Mouse (Mus musculus) CH12.LX (cell line): ENCODE results near the gene Tmem117. TPM values are rescaled to one million over a fixed set of nuclear protein-coding genes. Genes with fewer than 3 reads are reported as not detected.

Experiments used
- DNase-seq: peaks from one replicate; pipeline ENCODE4 v3.0.0-alpha.2; 2013; ENCODE audit errors: extremely low read depth
- H3K27ac ChIP-seq: 2 replicates; pipeline ENCODE4 v1.5.1; 2012; ENCODE audit warnings: low read depth, mild to moderate bottlenecking, control low read depth, moderate library complexity; ENCODE audit not compliant: insufficient read depth
- H3K27me3 ChIP-seq: replicated peaks from 2 replicates; pipeline ENCODE3; 2012; ENCODE audit warnings: inconsistent platforms
- H3K36me3 ChIP-seq, 2 experiments: replicated peaks in 1 of 2; 2 replicates each; pipeline versions ENCODE3 to v1.6.1; 2012; ENCODE audit warnings: inconsistent platforms in 1 of 2, low read length in 1 of 2, mild to moderate bottlenecking in 1 of 2, mixed read lengths in 1 of 2, moderate library complexity in 1 of 2; ENCODE audit not compliant: control insufficient read depth in 1 of 2, insufficient read depth in 1 of 2
- H3K4me1 ChIP-seq, 2 experiments: 2 replicates each; pipeline ENCODE4 v1.6.1; 2012; ENCODE audit warnings: inconsistent platforms in 1 of 2, moderate library complexity in 1 of 2; ENCODE audit not compliant: insufficient read depth in 2 of 2, control insufficient read depth in 1 of 2
- H3K4me2 ChIP-seq: 2 replicates; pipeline ENCODE4 v1.6.1; 2012; ENCODE audit warnings: low read depth, mild to moderate bottlenecking, control low read depth; ENCODE audit not compliant: poor library complexity, insufficient read depth, severe bottlenecking
- H3K4me3 ChIP-seq, 3 experiments: fragments of 150-350 bp in 1 of 3; sonication (generic) in 1 of 3; replicated peaks in 1 of 3; 2 replicates each; pipeline versions ENCODE3 to v1.5.1; 2011 to 2012; ENCODE audit warnings: low read depth in 2 of 3, low read length in 2 of 3, mild to moderate bottlenecking in 2 of 3, moderate library complexity in 2 of 3, control low read depth in 1 of 3, improper control_type of control experiment in 1 of 3, inconsistent platforms in 1 of 3, mixed read lengths in 1 of 3; ENCODE audit not compliant: poor library complexity in 1 of 3
- H3K79me2 ChIP-seq: replicated peaks from 2 replicates; pipeline ENCODE4 v1.6.1; 2012; ENCODE audit warnings: mild to moderate bottlenecking, moderate library complexity; ENCODE audit not compliant: control insufficient read depth, poor library complexity, insufficient read depth, severe bottlenecking; ENCODE audit errors: extremely low read depth
- H3K9ac ChIP-seq: 2 replicates; pipeline ENCODE4 v1.6.1; 2012; ENCODE audit warnings: low read depth, mild to moderate bottlenecking, control low read depth, moderate library complexity; ENCODE audit not compliant: insufficient read depth
- H3K9me3 ChIP-seq: replicated peaks from 2 replicates; pipeline ENCODE3; 2012; ENCODE audit warnings: low read length, inconsistent platforms, mixed read lengths
- BHLHE40 ChIP-seq: IDR thresholded peaks from 2 replicates; pipeline ENCODE4 v1.6.1; 2011; ENCODE audit warnings: mild to moderate bottlenecking, low read depth, low read length, improper control_type of control experiment
- CHD2 ChIP-seq: IDR thresholded peaks from 2 replicates; pipeline ENCODE4 v1.6.1; 2011; ENCODE audit warnings: low read length, improper control_type of control experiment
- EP300 ChIP-seq: IDR thresholded peaks from 2 replicates; pipeline ENCODE4 v1.6.1; 2011; ENCODE audit warnings: low read length, improper control_type of control experiment
- ETS1 ChIP-seq: conservative IDR thresholded peaks from 2 replicates; pipeline ENCODE4 v1.6.1; 2012; ENCODE audit warnings: low read depth, mild to moderate bottlenecking, inconsistent platforms, low read length, improper control_type of control experiment, moderate library complexity
- GABPA ChIP-seq: IDR thresholded peaks from 2 replicates; pipeline ENCODE4 v1.6.1; 2012; ENCODE audit warnings: low read depth, low read length, improper control_type of control experiment, inconsistent platforms; ENCODE audit not compliant: insufficient replicate concordance
- HCFC1 ChIP-seq: IDR thresholded peaks from 2 replicates; pipeline ENCODE4 v1.6.1; 2012; ENCODE audit warnings: low read depth, mild to moderate bottlenecking, inconsistent platforms, low read length, improper control_type of control experiment
- JUN ChIP-seq: IDR thresholded peaks from 2 replicates; pipeline ENCODE4 v1.6.1; 2011; ENCODE audit warnings: low read depth, mild to moderate bottlenecking, low read length, improper control_type of control experiment, moderate library complexity; ENCODE audit not compliant: insufficient read depth
- JUND ChIP-seq: conservative IDR thresholded peaks from 2 replicates; pipeline ENCODE4 v1.6.1; 2011; ENCODE audit warnings: low read depth, low read length, improper control_type of control experiment
- KAT2A ChIP-seq: IDR thresholded peaks from 2 replicates; pipeline ENCODE4 v1.6.1; 2012; ENCODE audit warnings: low read length, improper control_type of control experiment, inconsistent platforms; ENCODE audit not compliant: insufficient replicate concordance
- MAZ ChIP-seq: IDR thresholded peaks from 2 replicates; pipeline ENCODE4 v1.6.1; 2012; ENCODE audit warnings: low read depth, mild to moderate bottlenecking, inconsistent platforms, low read length, improper control_type of control experiment, moderate library complexity
- NELFE ChIP-seq: IDR thresholded peaks from 2 replicates; pipeline ENCODE4 v1.6.1; 2011; ENCODE audit warnings: low read depth, low read length, improper control_type of control experiment
- NRF1 ChIP-seq: IDR thresholded peaks from 2 replicates; pipeline ENCODE4 v1.6.1; 2014; ENCODE audit warnings: low read depth, mild to moderate bottlenecking, inconsistent platforms, low read length, improper control_type of control experiment, moderate library complexity
- PAX5 ChIP-seq: IDR thresholded peaks from 2 replicates; pipeline ENCODE4 v1.6.1; 2012; ENCODE audit warnings: low read length, inconsistent platforms, mixed read lengths
- POLR2A ChIP-seq: IDR thresholded peaks from 2 replicates; pipeline ENCODE4 v1.6.1; 2011; ENCODE audit warnings: low read depth, mild to moderate bottlenecking, improper control_type of control experiment, low read length
- POLR2AphosphoS2 ChIP-seq: IDR thresholded peaks from 2 replicates; pipeline ENCODE4 v1.6.1; 2011; ENCODE audit warnings: low read depth, low read length, improper control_type of control experiment
- RAD21 ChIP-seq: IDR thresholded peaks from 2 replicates; pipeline ENCODE4 v1.6.1; 2011; ENCODE audit warnings: low read depth, mild to moderate bottlenecking, low read length, improper control_type of control experiment, moderate library complexity
- SIN3A ChIP-seq: IDR thresholded peaks from 2 replicates; pipeline ENCODE4 v1.6.1; 2012; ENCODE audit warnings: low read length, improper control_type of control experiment, inconsistent platforms
- SMC3 ChIP-seq: IDR thresholded peaks from 2 replicates; pipeline ENCODE4 v1.6.1; 2011; ENCODE audit warnings: low read depth, low read length, improper control_type of control experiment
- TCF12 ChIP-seq: IDR thresholded peaks from 2 replicates; pipeline ENCODE4 v1.6.1; 2014; ENCODE audit warnings: low read depth, mild to moderate bottlenecking, inconsistent platforms, low read length, improper control_type of control experiment
- UBTF ChIP-seq: IDR thresholded peaks from 2 replicates; pipeline ENCODE4 v1.6.1; 2012; ENCODE audit warnings: low read depth, mild to moderate bottlenecking, inconsistent platforms, low read length, improper control_type of control experiment, moderate library complexity
- USF1 ChIP-seq: IDR thresholded peaks from 2 replicates; pipeline ENCODE4 v1.6.1; 2014; ENCODE audit warnings: low read depth, mild to moderate bottlenecking, inconsistent platforms, low read length, improper control_type of control experiment
- USF2 ChIP-seq: conservative IDR thresholded peaks from 2 replicates; pipeline ENCODE4 v1.6.1; 2011; ENCODE audit warnings: low read depth, low read length, improper control_type of control experiment
- ZC3H11A ChIP-seq: IDR thresholded peaks from 2 replicates; pipeline ENCODE4 v1.6.1; 2012; ENCODE audit warnings: low read depth, mild to moderate bottlenecking, inconsistent platforms, low read length, improper control_type of control experiment
- ZNF384 ChIP-seq: IDR thresholded peaks from 2 replicates; pipeline ENCODE4 v1.6.1; 2012; ENCODE audit warnings: low read depth, low read length, improper control_type of control experiment, inconsistent platforms
- dilution Hi-C: fragments of 300-500 bp; cut with MboI; formaldehyde crosslinking; loops from 2 replicates; pipeline ENCODE4 v1.14.3; 2020; ENCODE audit warnings: low sequenced_read_pairs; ENCODE audit not compliant: extremely low pct_unique_long_range_greater_than_20kb, extremely low pct_ligation_motif_present
- in situ Hi-C: fragments of 300-500 bp; cut with MboI; formaldehyde crosslinking; loops from 3 replicates; pipeline ENCODE4 v1.14.3; 2019; ENCODE audit warnings: low sequenced_read_pairs, low pct_ligation_motif_present, low pct_unique_long_range_greater_than_20kb, mixed read lengths
- polyA plus RNA-seq: library from polyadenylated mRNA; unstranded; fragments of >175 nt; gene quantifications from 2 replicates; pipeline ENCODE4 v1.2.1, GENCODE M21; 2012; ENCODE audit warnings: low read depth; ENCODE audit not compliant: insufficient read length
- total RNA-seq, 2 experiments: library from RNA; depleted of rRNA; stranded (reverse); fragments of 300-350 nt in 1 of 2; fragments of >200 nt in 1 of 2; gene quantifications; 2 replicates each; pipeline ENCODE4 v1.2.3; 2012 to 2014

The Tmem117 gene
- total and polyA plus RNA-seq, 3 experiments: not detected

- no peak overlapping the region for H3K4me2 ChIP-seq
- H3K4me3 ChIP-seq: no peak overlapping the region
- dilution Hi-C loops: no loop called here
- no peaks in the 10 kb centered on the region for H3K4me1 ChIP-seq
- peaks cover 45% of the 10 kb centered on the region for H3K9me3 ChIP-seq
- DNase-seq: no peak
- no peaks in the 10 kb centered on the region for H3K79me2 ChIP-seq
- H3K9ac ChIP-seq: no peak overlapping the region
- TF ChIP-seq UBTF (no peak), ZNF384 (no peak), TCF12 (no peak), SIN3A (no peak), ZC3H11A (no peak), BHLHE40 (no peak), POLR2AphosphoS2 (no peak), POLR2A (no peak)
- no peak overlapping the region for H3K27ac ChIP-seq
- in situ Hi-C loops: no loop called here
- no peaks in the 10 kb centered on the region for H3K27me3 ChIP-seq
- no peaks in the 10 kb centered on the region for H3K36me3 ChIP-seq
These were observed 515.1 kb downstream of the Tmem117 start for GRCm38 (mm10) chr15:95144131-95144530.

DNA sequence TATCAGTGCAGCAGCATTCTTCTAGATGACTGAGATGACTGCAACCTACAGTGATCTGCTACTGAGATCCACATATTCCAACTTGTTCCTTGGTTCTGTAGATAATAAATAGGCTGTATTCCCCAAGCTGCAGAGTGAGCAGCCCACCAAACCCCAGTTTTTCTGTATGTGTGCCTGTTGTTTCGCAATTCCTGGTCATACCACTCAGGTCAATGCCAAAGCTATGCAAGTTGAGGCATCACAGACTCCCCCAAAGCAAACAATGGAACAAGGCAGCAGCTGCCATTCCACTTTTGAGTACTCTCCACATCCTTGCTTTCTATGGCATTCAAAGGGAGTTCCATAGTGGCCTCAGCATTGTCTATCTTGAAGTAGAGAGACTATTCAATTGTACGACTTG, 516.1 kb downstream of the Tmem117 start:
- TF ChIP-seq KAT2A (no peak), JUN (no peak), GABPA (no peak), ZNF384 (no peak), BHLHE40 (no peak), POLR2A (no peak), USF2 (no peak), NRF1 (no peak), PAX5 (no peak), JUND (no peak), ETS1 (no peak), SMC3 (no peak), SIN3A (no peak), RAD21 (no peak), NELFE (no peak), USF1 (no peak), MAZ (no peak), EP300 (no peak), CHD2 (no peak), HCFC1 (no peak)
- TF ChIP-seq, all 38 proteins: peak for 0
- dilution Hi-C loops: no loop called here
- H3K4me2 ChIP-seq: no peak overlapping the region
- no peaks in the 10 kb centered on the region for H3K36me3 ChIP-seq
- no peak for DNase-seq
- H3K79me2 ChIP-seq: no peaks in the 10 kb centered on the region
- H3K9ac ChIP-seq: no peak overlapping the region
- H3K27me3 ChIP-seq: no peaks in the 10 kb centered on the region
- H3K4me1 ChIP-seq: no peaks in the 10 kb centered on the region
- no peak overlapping the region for H3K4me3 ChIP-seq
- peaks cover 53% of the 10 kb centered on the region for H3K9me3 ChIP-seq
- H3K27ac ChIP-seq: no peak overlapping the region
- in situ Hi-C loops: no loop called here

Other genes with a start within 250 kb of the Tmem117 start
- 0.46 and 0.68 TPM in 2 replicates for gene Adamts20, start 163.8 kb upstream of the Tmem117 start, total RNA-seq (2012; rRNA removed)
- gene Adamts20, start 163.8 kb upstream of the Tmem117 start, total RNA-seq (2014; rRNA removed): 0.50 and 1.5 TPM in 2 replicates
- gene Adamts20, start 163.8 kb upstream of the Tmem117 start, polyA plus RNA-seq: 0.37 and 0.85 TPM in 2 replicates
- gene Pus7l, start 85.7 kb upstream of the Tmem117 start, total RNA-seq (2012; rRNA removed): 14.8 and 17.5 TPM in 2 replicates
- 16.9 and 19.5 TPM in 2 replicates for gene Pus7l, start 85.7 kb upstream of the Tmem117 start, total RNA-seq (2014; rRNA removed)
- 15.0 and 15.2 TPM in 2 replicates for gene Pus7l, start 85.7 kb upstream of the Tmem117 start, polyA plus RNA-seq
- gene Irak4, start 85.6 kb upstream of the Tmem117 start, total RNA-seq (2012; rRNA removed): 11.9 and 15.3 TPM in 2 replicates
- 7.6 and 7.7 TPM in 2 replicates for gene Irak4, start 85.6 kb upstream of the Tmem117 start, total RNA-seq (2014; rRNA removed)
- 11.6 and 14.4 TPM in 2 replicates for gene Irak4, start 85.6 kb upstream of the Tmem117 start, polyA plus RNA-seq
- 10.4 and 13.0 TPM in 2 replicates for gene Twf1, start 39.3 kb upstream of the Tmem117 start, total RNA-seq (2012; rRNA removed)
- gene Twf1, start 39.3 kb upstream of the Tmem117 start, total RNA-seq (2014; rRNA removed): 33.4 and 37.0 TPM in 2 replicates
- 24.7 and 30.1 TPM in 2 replicates for gene Twf1, start 39.3 kb upstream of the Tmem117 start, polyA plus RNA-seq